Mouse (Mus musculus) bone marrow, adult 2 months (tissue): ENCODE results near the gene Orm3.

Experiments
- CTCF ChIP-seq: fragments of 200-500 bp; IDR thresholded peaks from 2 replicates; pipeline ENCODE4 v1.5.1; 2011; ENCODE audit warnings: low read length, control low read depth; ENCODE audit not compliant: control insufficient read depth, insufficient read depth
- POLR2A ChIP-seq: fragments of 200-500 bp; IDR thresholded peaks from 2 replicates; pipeline ENCODE4 v1.6.1; 2011; ENCODE audit warnings: low read depth, mild to moderate bottlenecking, control low read depth, low read length, borderline replicate concordance; ENCODE audit not compliant: control insufficient read depth

DNA sequence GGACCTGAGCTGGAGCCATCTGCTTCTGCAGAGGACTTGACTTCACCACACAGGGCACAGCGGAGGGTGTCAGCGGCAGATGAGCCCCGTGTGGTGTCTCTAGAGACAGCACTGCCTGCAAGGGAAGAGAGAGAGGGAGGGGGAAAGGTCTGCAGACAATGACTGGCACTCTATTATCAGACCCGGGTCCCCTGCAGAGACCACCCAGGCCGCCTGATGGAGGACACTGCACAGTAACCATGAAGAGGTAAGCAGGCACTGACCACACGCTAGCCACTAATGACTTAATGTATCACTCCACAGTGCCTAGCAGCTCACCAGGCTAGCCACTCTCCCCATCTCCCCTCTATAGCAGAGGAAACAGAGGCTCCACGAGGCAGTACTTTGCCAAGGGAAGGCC lies 14.9 kb downstream of the Orm3 start:
- no peak for TF ChIP-seq CTCF
- no peak for TF ChIP-seq POLR2A
